Mouse (Mus musculus) lung, postnatal 10 days (tissue): ENCODE measurements at regions not wholly inside any gene's neighbourhood (a gene's known extent, or its start where the extent isn't known, plus 50 kb on each side); places are given as distances from the start of the nearest gene placed in this dataset.
"Not testable (repeated sequence)": the region's sequence is repeated elsewhere in the genome, so short reads cannot be mapped to it uniquely, and the experiment has no call there.

Experiments used
- DNase-seq: peaks from one replicate; pipeline ENCODE4 v3.0.0; 2021

GRCm38 (mm10) chr15:8831720-8832620, 121.4 kb upstream of the Slc1a3 start:
- DNase-seq: no peak

- DNase-seq: no peak
These were observed 114.3 kb upstream of the Slc1a3 start for GRCm38 (mm10) chr15:8824861-8825260.

GRCm38 (mm10) chr15:8822795-8823194, 112.2 kb upstream of the Slc1a3 start:
- DNase-seq: not testable (repeated sequence)

- no peak for DNase-seq
These were observed 107.0 kb upstream of the Slc1a3 start for GRCm38 (mm10) chr15:8817542-8817941.

- DNase-seq: no peak
These were observed 106.2 kb upstream of the Slc1a3 start for GRCm38 (mm10) chr15:8816501-8817368.

GRCm38 (mm10) chr15:8815958-8816357, 105.4 kb upstream of the Slc1a3 start:
- DNase-seq: no peak

GRCm38 (mm10) chr15:8815277-8815676, 104.7 kb upstream of the Slc1a3 start:
- no peak for DNase-seq

GRCm38 (mm10) chr15:8806354-8806753, 95.8 kb upstream of the Slc1a3 start:
- peak; percentile 2 for DNase-seq

GRCm38 (mm10) chr15:8805565-8805964, 95.0 kb upstream of the Slc1a3 start:
- not testable (repeated sequence) for DNase-seq

- no peak for DNase-seq
These were observed 91.5 kb upstream of the Slc1a3 start for GRCm38 (mm10) chr15:8802058-8802457.

- DNase-seq: no peak
These were observed 86.5 kb upstream of the Slc1a3 start for GRCm38 (mm10) chr15:8797015-8797414.

- DNase-seq: no peak
These were observed 81.5 kb upstream of the Slc1a3 start for GRCm38 (mm10) chr15:8792106-8792505.

GRCm38 (mm10) chr15:8789924-8790323, 79.4 kb upstream of the Slc1a3 start:
- peak; percentile 26 for DNase-seq

- DNase-seq: peak; percentile 12
These were observed 78.4 kb upstream of the Slc1a3 start for GRCm38 (mm10) chr15:8789000-8789399.

- DNase-seq: no peak
These were observed 75.0 kb upstream of the Slc1a3 start for GRCm38 (mm10) chr15:8785537-8785936.

- DNase-seq: no peak
These were observed 73.0 kb upstream of the Slc1a3 start for GRCm38 (mm10) chr15:8783567-8783966.

GRCm38 (mm10) chr15:8783036-8783435, 72.5 kb upstream of the Slc1a3 start:
- DNase-seq: no peak

GRCm38 (mm10) chr15:8782131-8782507, 71.6 kb upstream of the Slc1a3 start:
- DNase-seq: no peak

- DNase-seq: no peak
These were observed 70.9 kb upstream of the Slc1a3 start for GRCm38 (mm10) chr15:8781159-8782130.

- no peak for DNase-seq
These were observed 69.9 kb upstream of the Slc1a3 start for GRCm38 (mm10) chr15:8780371-8780866.

GRCm38 (mm10) chr15:8767624-8768571, 57.3 kb upstream of the Slc1a3 start:
- no peak for DNase-seq
